Mouse (Mus musculus) intestine, embryonic 16.5 days (tissue): ENCODE measurements around the gene Slc23a4. TPM values are rescaled to one million over a fixed set of nuclear protein-coding genes. Genes with fewer than 3 reads are reported as not detected.

Experiments
- ATAC-seq: fragments of 200-750 bp; cut with Nextera tagmentation; 2 replicates; pipeline ENCODE4 v1.8.0; 2017; ENCODE audit warnings: moderate TSS enrichment, moderate library complexity
- H3K27ac ChIP-seq: fragments of 300-500 bp; sonication (generic); 2 replicates; pipeline ENCODE4 v1.5.1; 2014; ENCODE audit warnings: mild to moderate bottlenecking, low read length
- H3K27me3 ChIP-seq: fragments of 300-500 bp; sonication (generic); replicated peaks from 2 replicates; pipeline ENCODE4 v1.6.1; 2014; ENCODE audit warnings: low read length, control low read depth, mixed read lengths; ENCODE audit not compliant: control insufficient read depth, insufficient read depth
- H3K36me3 ChIP-seq: fragments of 300-500 bp; sonication (generic); 2 replicates; pipeline ENCODE4 v1.6.1; 2014; ENCODE audit warnings: low read length, control low read depth; ENCODE audit not compliant: control insufficient read depth, insufficient read depth
- H3K4me1 ChIP-seq: fragments of 300-500 bp; sonication (generic); 2 replicates; pipeline ENCODE4 v1.6.1; 2014; ENCODE audit warnings: low read length, control low read depth, mixed read lengths; ENCODE audit not compliant: control insufficient read depth, insufficient read depth
- H3K4me2 ChIP-seq: fragments of 300-500 bp; sonication (generic); 2 replicates; pipeline ENCODE4 v1.6.1; 2014; ENCODE audit warnings: low read depth, low read length, control low read depth
- H3K4me3 ChIP-seq: fragments of 300-500 bp; sonication (generic); 2 replicates; pipeline ENCODE4 v1.5.1; 2014; ENCODE audit warnings: mild to moderate bottlenecking, low read length
- H3K9ac ChIP-seq: fragments of 300-500 bp; sonication (generic); 2 replicates; pipeline ENCODE4 v1.6.1; 2014; ENCODE audit warnings: low read depth, low read length
- H3K9me3 ChIP-seq: fragments of 300-500 bp; sonication (generic); 2 replicates; pipeline ENCODE4 v1.6.1; 2016; ENCODE audit warnings: low read length, control low read depth; ENCODE audit not compliant: control insufficient read depth
- WGBS: fragments of 180-500 bp; shearing (Covaris S2); extraction: QIAGEN DNeasy Blood & Tissue Kit; methylation state at CpG from one replicate; pipeline ENCODE4 v1.1.7; 2014; 5-methylcytosine and 5-hydroxymethylcytosine counted together
- polyA plus RNA-seq: library from polyadenylated mRNA; unstranded; fragments of >200 nt; fragmentation: Nextera tagmentation; extraction: Ambion mirVana; gene quantifications from 2 replicates; pipeline ENCODE4 v1.2.1, GENCODE M21; 2015

Slc23a4 gene
- polyA plus RNA-seq, 1 experiment from 2014 or later: 11.1 TPM

GRCm38 (mm10) chr6:34943499-34943898 is 44.7 kb downstream of the Slc23a4 start:
- 77% methylated on average over 5 of the region's 5 CpGs for WGBS
- Histone ChIP-seq H3K36me3 (no peaks in the 10 kb centered on the region), H3K9ac (no peak overlapping the region), H3K4me3 (no peak overlapping the region), H3K27ac (no peak overlapping the region), H3K4me2 (no peak overlapping the region), H3K9me3 (no peaks in the 10 kb centered on the region), H3K27me3 (no peaks in the 10 kb centered on the region), H3K4me1 (no peaks in the 10 kb centered on the region; the same call in 1 of the 2 replicates)
- ATAC-seq: no peak

- H3K4me1 ChIP-seq: no peaks in the 10 kb centered on the region; the same call in 1 of the 2 replicates
- no peaks in the 10 kb centered on the region for H3K27me3 ChIP-seq
- no peak overlapping the region for H3K9ac ChIP-seq
- no peaks in the 10 kb centered on the region for H3K9me3 ChIP-seq
- no peak overlapping the region for H3K27ac ChIP-seq
- no peak for ATAC-seq
- WGBS: 84% methylated on average over 9 of the region's 9 CpGs
- no peaks in the 10 kb centered on the region for H3K36me3 ChIP-seq
- H3K4me2 ChIP-seq: no peak overlapping the region
- no peak overlapping the region for H3K4me3 ChIP-seq
These were observed 45.8 kb downstream of the Slc23a4 start for GRCm38 (mm10) chr6:34942446-34942845.

GRCm38 (mm10) chr6:34941496-34941895 is 46.7 kb downstream of the Slc23a4 start:
- Histone ChIP-seq H3K9ac (no peak overlapping the region), H3K9me3 (no peaks in the 10 kb centered on the region), H3K4me2 (no peak overlapping the region), H3K4me1 (no peaks in the 10 kb centered on the region; the same call in 1 of the 2 replicates), H3K4me3 (no peak overlapping the region), H3K27ac (no peak overlapping the region), H3K27me3 (no peaks in the 10 kb centered on the region), H3K36me3 (no peaks in the 10 kb centered on the region)
- ATAC-seq: no peak
- 58% methylated on average over 2 of the region's 2 CpGs for WGBS

GRCm38 (mm10) chr6:34939451-34939850 is 48.8 kb downstream of the Slc23a4 start:
- 91% methylated on average over 8 of the region's 8 CpGs for WGBS
- ATAC-seq: no peak

GRCm38 (mm10) chr6:34938929-34939325 is 49.3 kb downstream of the Slc23a4 start:
- H3K4me2 ChIP-seq: no peak overlapping the region
- H3K36me3 ChIP-seq: no peaks in the 10 kb centered on the region
- 46% methylated on average over 4 of the region's 4 CpGs for WGBS
- no peaks in the 10 kb centered on the region; the same call in 1 of the 2 replicates for H3K4me1 ChIP-seq
- ATAC-seq: no peak
- no peaks in the 10 kb centered on the region for H3K9me3 ChIP-seq
- no peaks in the 10 kb centered on the region for H3K27me3 ChIP-seq
- H3K9ac ChIP-seq: no peak overlapping the region
- no peak overlapping the region for H3K27ac ChIP-seq
- H3K4me3 ChIP-seq: no peak overlapping the region

More at GRCm38 (mm10) chr6:34939451-34939850, 48.8 kb downstream of the Slc23a4 start:
- Histone ChIP-seq H3K27ac (no peak overlapping the region), H3K4me2 (no peak overlapping the region), H3K4me1 (no peaks in the 10 kb centered on the region; the same call in 1 of the 2 replicates), H3K9me3 (no peaks in the 10 kb centered on the region), H3K9ac (no peak overlapping the region), H3K36me3 (no peaks in the 10 kb centered on the region), H3K27me3 (no peaks in the 10 kb centered on the region), H3K4me3 (no peak overlapping the region)

GRCm38 (mm10) chr6:34938280-34938928 is 49.8 kb downstream of the Slc23a4 start:
- H3K4me3 ChIP-seq: no peak overlapping the region
- ATAC-seq: 0 out of 2 replicates have a peak, but pooled peaks have one; percentile 23
- H3K9me3 ChIP-seq: no peaks in the 10 kb centered on the region
- WGBS: 41% methylated on average over 7 of the region's 7 CpGs
- H3K9ac ChIP-seq: no peak overlapping the region
- no peak overlapping the region for H3K27ac ChIP-seq
- no peaks in the 10 kb centered on the region; the same call in 1 of the 2 replicates for H3K4me1 ChIP-seq
- no peak overlapping the region for H3K4me2 ChIP-seq
- H3K27me3 ChIP-seq: no peaks in the 10 kb centered on the region
- no peaks in the 10 kb centered on the region for H3K36me3 ChIP-seq

GRCm38 (mm10) chr6:34936743-34937142 is 51.5 kb downstream of the Slc23a4 start:
- H3K4me1 ChIP-seq: no peaks in the 10 kb centered on the region; the same call in 1 of the 2 replicates
- H3K9me3 ChIP-seq: no peaks in the 10 kb centered on the region
- no peak overlapping the region for H3K27ac ChIP-seq
- no peak for ATAC-seq
- 74% methylated on average over 5 of the region's 5 CpGs for WGBS
- H3K4me2 ChIP-seq: no peak overlapping the region
- H3K4me3 ChIP-seq: no peak overlapping the region
- no peak overlapping the region for H3K9ac ChIP-seq
- H3K27me3 ChIP-seq: no peaks in the 10 kb centered on the region
- no peaks in the 10 kb centered on the region for H3K36me3 ChIP-seq

GRCm38 (mm10) chr6:34932633-34933032 is 55.6 kb downstream of the Slc23a4 start:
- Histone ChIP-seq H3K4me3 (no peak overlapping the region), H3K36me3 (no peaks in the 10 kb centered on the region), H3K4me1 (no peaks in the 10 kb centered on the region), H3K9me3 (no peaks in the 10 kb centered on the region), H3K4me2 (no peak overlapping the region), H3K27ac (no peak overlapping the region), H3K27me3 (no peaks in the 10 kb centered on the region), H3K9ac (no peak overlapping the region)
- WGBS: 91% methylated on average over 1 of the region's 1 CpGs
- no peak for ATAC-seq

- no peak overlapping the region for H3K9ac ChIP-seq
- H3K36me3 ChIP-seq: no peaks in the 10 kb centered on the region
- 93% methylated on average over 8 of the region's 8 CpGs for WGBS
- no peak for ATAC-seq
- no peak overlapping the region for H3K4me2 ChIP-seq
- no peaks in the 10 kb centered on the region for H3K4me1 ChIP-seq
- no peaks in the 10 kb centered on the region for H3K27me3 ChIP-seq
- H3K4me3 ChIP-seq: no peak overlapping the region
- no peak overlapping the region for H3K27ac ChIP-seq
- no peaks in the 10 kb centered on the region for H3K9me3 ChIP-seq
These were observed 60.6 kb downstream of the Slc23a4 start for GRCm38 (mm10) chr6:34927594-34927993.

- Histone ChIP-seq H3K9ac (no peak overlapping the region), H3K9me3 (no peaks in the 10 kb centered on the region), H3K36me3 (no peaks in the 10 kb centered on the region), H3K4me3 (no peak overlapping the region), H3K27ac (no peak overlapping the region), H3K4me1 (no peaks in the 10 kb centered on the region), H3K4me2 (no peak overlapping the region), H3K27me3 (no peaks in the 10 kb centered on the region)
- WGBS: 39% methylated on average over 4 of the region's 4 CpGs
- no peak for ATAC-seq
These were observed 61.0 kb downstream of the Slc23a4 start for GRCm38 (mm10) chr6:34927156-34927555.
